Comparison of ENCODE assay signal across 9 mouse cellular contexts in genomic region chr7:28923865-28924291, GRCm38 (mm10). TPM values are rescaled to one million over a fixed set of nuclear protein-coding genes. Genes with fewer than 3 reads are reported as not detected.
DNase-seq lines count a peak whose midpoint lies in the region; ATAC-seq and TF ChIP-seq lines count a peak whose summit lies in the region.
"Had no signal": no experiment of that assay in that cellular context is flagged by ENCODE, and none has a peak within 500 bp of the region (broad histone marks: within the 10 kb centered on the region; RNA-seq: fewer than 3 reads in every experiment).

No protein-coding gene starts in this region.

- H3K4me3 ChIP-seq in embryonic fibroblast, embryonic 13.5 days (ENCODE audit: insufficient read depth, low read length), result no peak overlapping the region
- no peak overlapping the region for H3K4me3 ChIP-seq in intestine, embryonic 15.5 days (replicated peaks)
- no peak overlapping the region for H3K4me3 ChIP-seq in lung, embryonic 16.5 days (ENCODE audit: low read length)
- no peak overlapping the region for H3K4me3 ChIP-seq in stomach, postnatal 0 days (ENCODE audit: low read depth, low read length)
- H3K4me3 ChIP-seq: erythroblast, embryonic 14.5 days had no signal

- H3K9me3 ChIP-seq in intestine, embryonic 15.5 days, result no peaks in the 10 kb centered on the region
- no peaks in the 10 kb centered on the region for H3K9me3 ChIP-seq in lung, embryonic 16.5 days (ENCODE audit: control insufficient read depth, low read length)
- H3K9me3 ChIP-seq in stomach, postnatal 0 days (ENCODE audit: control insufficient read depth, low read length), result no peaks in the 10 kb centered on the region

- peak overlapping the region; percentile 41; the same call in 1 of the 2 replicates for H3K4me2 ChIP-seq in intestine, embryonic 15.5 days (replicated peaks)
- H3K4me2 ChIP-seq in lung, embryonic 16.5 days (ENCODE audit: low read depth, low read length), result peak overlapping the region; percentile 33
- H3K4me2 ChIP-seq in stomach, postnatal 0 days (replicated peaks; ENCODE audit: low read depth), result no peak overlapping the region

- WGBS in intestine, embryonic 15.5 days, result 16% methylated on average over 4 of the region's 4 CpGs
- 14% methylated on average over 4 of the region's 4 CpGs for WGBS in lung, embryonic 16.5 days
- WGBS in stomach, postnatal 0 days, result 15% methylated on average over 4 of the region's 4 CpGs

- 0 out of 2 replicates have a peak, but pooled peaks cover 5% of the 10 kb centered on the region for H3K36me3 ChIP-seq in intestine, embryonic 15.5 days
- H3K36me3 ChIP-seq in lung, embryonic 16.5 days (ENCODE audit: control insufficient read depth, insufficient read depth, low read length), result no peaks in the 10 kb centered on the region
- peaks cover 1% of the 10 kb centered on the region for H3K36me3 ChIP-seq in stomach, postnatal 0 days (ENCODE audit: control insufficient read depth, insufficient read depth, low read length)

- H3K27ac ChIP-seq in embryonic fibroblast, embryonic 13.5 days (ENCODE audit: insufficient read depth, low read length), result peak overlapping the region; percentile 99
- H3K27ac ChIP-seq in intestine, embryonic 15.5 days, result peak overlapping the region; percentile 87
- peak overlapping the region; percentile 89 for H3K27ac ChIP-seq in lung, embryonic 16.5 days (ENCODE audit: low read length)
- peak overlapping the region; percentile 99 for H3K27ac ChIP-seq in stomach, postnatal 0 days (replicated peaks)

- peaks cover 53% of the 10 kb centered on the region for H3K4me1 ChIP-seq in embryonic fibroblast, embryonic 13.5 days (ENCODE audit: control insufficient read depth, insufficient read depth, low read length)
- peaks cover 77% of the 10 kb centered on the region for H3K4me1 ChIP-seq in intestine, embryonic 15.5 days (replicated peaks)
- H3K4me1 ChIP-seq in lung, embryonic 16.5 days (replicated peaks; ENCODE audit: control insufficient read depth, insufficient read depth, low read length), result peaks cover 63% of the 10 kb centered on the region
- H3K4me1 ChIP-seq in stomach, postnatal 0 days (replicated peaks; ENCODE audit: control insufficient read depth, insufficient read depth), result peaks cover 37% of the 10 kb centered on the region

- TF ChIP-seq EP300 in stomach, postnatal 0 days (optimal IDR thresholded peaks at IDR 0.05), result no peak

- TF ChIP-seq POLR2A in embryonic fibroblast, embryonic 13.5 days (IDR thresholded peaks at IDR 0.05; ENCODE audit: low read depth, low read length), result no peak

- ATAC-seq in intestine, embryonic 15.5 days, result 0 out of 2 replicates have a peak, but pooled peaks have one; percentile 5
- ATAC-seq in lung, embryonic 16.5 days (ENCODE audit: low read depth), result peak; percentile 51
- no peak for ATAC-seq in stomach, postnatal 0 days (ENCODE audit: low FRiP score, low TSS enrichment)

- H3K27me3 ChIP-seq in intestine, embryonic 15.5 days (replicated peaks), result no peaks in the 10 kb centered on the region
- H3K27me3 ChIP-seq in lung, embryonic 16.5 days (ENCODE audit: control insufficient read depth, insufficient read depth, low read depth, low read length), result no peaks in the 10 kb centered on the region; the same call in 1 of the 2 replicates
- H3K27me3 ChIP-seq in stomach, postnatal 0 days (ENCODE audit: control insufficient read depth, insufficient read depth, low read length), result no peaks in the 10 kb centered on the region

- no peak for TF ChIP-seq CTCF in embryonic fibroblast, embryonic 13.5 days (IDR thresholded peaks at IDR 0.05; ENCODE audit: borderline replicate concordance, insufficient read depth, low read length)
- no peak for TF ChIP-seq CTCF in stomach, postnatal 0 days (IDR thresholded peaks at IDR 0.05; ENCODE audit: low read depth)

- H3K9ac ChIP-seq in intestine, embryonic 15.5 days, result 0 out of 2 replicates have a peak overlapping the region, but pooled peaks have one; percentile 6
- peak overlapping the region; percentile 55 for H3K9ac ChIP-seq in lung, embryonic 16.5 days (ENCODE audit: low read length)
- no peak overlapping the region for H3K9ac ChIP-seq in stomach, postnatal 0 days (ENCODE audit: low read length)

- DNase-seq in adrenal gland, postnatal 10 days, result peak; percentile 31
- no peak for DNase-seq in adrenal gland, postnatal 25 days
- DNase-seq in stomach, postnatal 0 days (ENCODE audit: low spot score), result no peak
- DNase-seq in right cerebral cortex, adult 18-20 months, result no peak
- DNase-seq in urinary bladder, postnatal 25 days (ENCODE audit: low spot score), result no peak

RNA-seq across cellular contexts. Expression of gene Actn4, which starts 38.3 kb away (rescaled TPM):
- 100 to 1,000 TPM; 236 to 261 TPM for total RNA-seq in adrenal gland, postnatal 10 days (2021)
- 204 and 206 TPM in 2 replicates for total RNA-seq in adrenal gland, postnatal 25 days (2021)
- polyA plus RNA-seq in embryonic fibroblast, embryonic 13.5 days (2011; ENCODE audit: insufficient read length, low read depth, missing spikeins), result 446 and 575 TPM in 2 replicates
- polyA plus RNA-seq in intestine, embryonic 15.5 days (2015; fragmentation: Nextera tagmentation; extraction: Ambion mirVana), result 340 and 361 TPM in 2 replicates
- 313 and 319 TPM in 2 replicates for polyA plus RNA-seq in lung, embryonic 16.5 days (2015; fragmentation: Nextera tagmentation; extraction: Ambion mirVana)
- polyA plus RNA-seq in stomach, postnatal 0 days (2015; fragmentation: Nextera tagmentation; extraction: Ambion mirVana), result 216 and 227 TPM in 2 replicates

RNA-seq across cellular contexts. Expression of gene Capn12, which starts 42.7 kb away (rescaled TPM):
- total RNA-seq in adrenal gland, postnatal 10 days (2021), result under 1 TPM; 0.15 to 0.67 TPM
- total RNA-seq in adrenal gland, postnatal 25 days (2021), result 0.21 TPM in 1 of 2 replicates, not detected in the other
- 0.23 TPM in 1 of 2 replicates, not detected in the other for polyA plus RNA-seq in embryonic fibroblast, embryonic 13.5 days (2011; ENCODE audit: insufficient read length, low read depth, missing spikeins)
- polyA plus RNA-seq in intestine, embryonic 15.5 days (2015; fragmentation: Nextera tagmentation; extraction: Ambion mirVana), result 0.30 TPM in 2 replicates
- 0.43 and 0.49 TPM in 2 replicates for polyA plus RNA-seq in lung, embryonic 16.5 days (2015; fragmentation: Nextera tagmentation; extraction: Ambion mirVana)
- polyA plus RNA-seq in stomach, postnatal 0 days (2015; fragmentation: Nextera tagmentation; extraction: Ambion mirVana), result 1.9 and 2.3 TPM in 2 replicates
- polyA plus RNA-seq: erythroblast, embryonic 14.5 days had no signal

RNA-seq across cellular contexts. Expression of gene Eif3k, which starts 57.8 kb away (rescaled TPM):
- 100 to 1,000 TPM; 240 to 250 TPM for total RNA-seq in adrenal gland, postnatal 10 days (2021)
- total RNA-seq in adrenal gland, postnatal 25 days (2021), result 222 and 254 TPM in 2 replicates
- polyA plus RNA-seq in embryonic fibroblast, embryonic 13.5 days (2011; ENCODE audit: insufficient read length, low read depth, missing spikeins), result 328 and 347 TPM in 2 replicates
- 359 and 375 TPM in 2 replicates for polyA plus RNA-seq in intestine, embryonic 15.5 days (2015; fragmentation: Nextera tagmentation; extraction: Ambion mirVana)
- 366 and 367 TPM in 2 replicates for polyA plus RNA-seq in lung, embryonic 16.5 days (2015; fragmentation: Nextera tagmentation; extraction: Ambion mirVana)
- 294 and 295 TPM in 2 replicates for polyA plus RNA-seq in stomach, postnatal 0 days (2015; fragmentation: Nextera tagmentation; extraction: Ambion mirVana)

RNA-seq across cellular contexts. Expression of gene Map4k1, which starts 58.0 kb away (rescaled TPM):
- 1 to 10 TPM; 3.3 to 4.9 TPM for total RNA-seq in adrenal gland, postnatal 10 days (2021)
- 1.1 and 1.4 TPM in 2 replicates for total RNA-seq in adrenal gland, postnatal 25 days (2021)
- polyA plus RNA-seq in embryonic fibroblast, embryonic 13.5 days (2011; ENCODE audit: insufficient read length, low read depth, missing spikeins), result 2.0 and 2.2 TPM in 2 replicates
- 6.3 and 7.7 TPM in 2 replicates for polyA plus RNA-seq in intestine, embryonic 15.5 days (2015; fragmentation: Nextera tagmentation; extraction: Ambion mirVana)
- polyA plus RNA-seq in lung, embryonic 16.5 days (2015; fragmentation: Nextera tagmentation; extraction: Ambion mirVana), result 8.9 and 10.7 TPM in 2 replicates
- 3.0 and 3.6 TPM in 2 replicates for polyA plus RNA-seq in stomach, postnatal 0 days (2015; fragmentation: Nextera tagmentation; extraction: Ambion mirVana)
